Mouse (Mus musculus): ENCODE measurements around the gene Tsks. TPM values are rescaled to one million over a fixed set of nuclear protein-coding genes. Genes with fewer than 3 reads are reported as not detected.

Gene Tsks
- polyA plus RNA-seq, 1 experiment from 2014 or later = 0.23 TPM

GRCm38 (mm10) chr7:44905430-44905829 is 37.6 kb upstream of the Tsks start:
- H3K27ac ChIP-seq (ENCODE audit: low read depth, low read length) = no peak overlapping the region
- no peak overlapping the region for H3K4me3 ChIP-seq (ENCODE audit: low read depth, low read length)
- DNase-seq (ENCODE audit: low spot score) (no peak), ATAC-seq (replicated peaks; ENCODE audit: low FRiP score) (no peak)
- H3K4me2 ChIP-seq (ENCODE audit: low read depth, low read length, severe bottlenecking) = no peak overlapping the region
- H3K9me3 ChIP-seq (ENCODE audit: control insufficient read depth, low read length) = no peaks in the 10 kb centered on the region
- peaks cover 9% of the 10 kb centered on the region for H3K4me1 ChIP-seq (replicated peaks; ENCODE audit: control insufficient read depth, insufficient read depth, low read length)
- H3K27me3 ChIP-seq (ENCODE audit: control insufficient read depth, insufficient read depth, low read length) = no peaks in the 10 kb centered on the region
- H3K36me3 ChIP-seq (ENCODE audit: control insufficient read depth, insufficient read depth, low read length) = peaks cover 4% of the 10 kb centered on the region; the same call in 1 of the 2 replicates
- H3K9ac ChIP-seq (ENCODE audit: low read length) = no peak overlapping the region
- 94% methylated on average over 20 of the region's 20 CpGs for WGBS

- no peaks in the 10 kb centered on the region for H3K27me3 ChIP-seq (ENCODE audit: control insufficient read depth, insufficient read depth, low read length)
- H3K9me3 ChIP-seq (ENCODE audit: control insufficient read depth, low read length) = no peaks in the 10 kb centered on the region
- DNase-seq (ENCODE audit: low spot score) (no peak), ATAC-seq (replicated peaks; ENCODE audit: low FRiP score) (no peak)
- H3K4me3 ChIP-seq (ENCODE audit: low read depth, low read length) = no peak overlapping the region
- no peak overlapping the region for H3K27ac ChIP-seq (ENCODE audit: low read depth, low read length)
- no peak overlapping the region for H3K9ac ChIP-seq (ENCODE audit: low read length)
- 93% methylated on average over 15 of the region's 15 CpGs for WGBS
- H3K4me2 ChIP-seq (ENCODE audit: low read depth, low read length, severe bottlenecking) = no peak overlapping the region
- H3K4me1 ChIP-seq (replicated peaks; ENCODE audit: control insufficient read depth, insufficient read depth, low read length) = no peaks in the 10 kb centered on the region
- peaks cover 4% of the 10 kb centered on the region; the same call in 1 of the 2 replicates for H3K36me3 ChIP-seq (ENCODE audit: control insufficient read depth, insufficient read depth, low read length)
These were observed 34.1 kb upstream of the Tsks start for GRCm38 (mm10) chr7:44908706-44909476.

- no peaks in the 10 kb centered on the region; the same call in 1 of the 2 replicates for H3K36me3 ChIP-seq (ENCODE audit: control insufficient read depth, insufficient read depth, low read length)
These were observed 28.6 kb upstream of the Tsks start for GRCm38 (mm10) chr7:44914396-44914795.

GRCm38 (mm10) chr7:44915314-44915713 is 27.7 kb upstream of the Tsks start:
- no peak overlapping the region for H3K4me3 ChIP-seq (ENCODE audit: low read depth, low read length)
- ATAC-seq (replicated peaks; ENCODE audit: low FRiP score) = no peak
- H3K36me3 ChIP-seq (ENCODE audit: control insufficient read depth, insufficient read depth, low read length) = no peaks in the 10 kb centered on the region; the same call in 1 of the 2 replicates
- WGBS = 94% methylated on average over 9 of the region's 9 CpGs
- no peak overlapping the region for H3K9ac ChIP-seq (ENCODE audit: low read length)
- no peaks in the 10 kb centered on the region for H3K4me1 ChIP-seq (replicated peaks; ENCODE audit: control insufficient read depth, insufficient read depth, low read length)
- DNase-seq (ENCODE audit: low spot score) = no peak
- no peak overlapping the region for H3K4me2 ChIP-seq (ENCODE audit: low read depth, low read length, severe bottlenecking)
- no peak overlapping the region for H3K27ac ChIP-seq (ENCODE audit: low read depth, low read length)
- no peaks in the 10 kb centered on the region for H3K9me3 ChIP-seq (ENCODE audit: control insufficient read depth, low read length)
- no peaks in the 10 kb centered on the region for H3K27me3 ChIP-seq (ENCODE audit: control insufficient read depth, insufficient read depth, low read length)

More at GRCm38 (mm10) chr7:44914396-44914795, 28.6 kb upstream of the Tsks start:
- no peak for DNase-seq (ENCODE audit: low spot score)
- Histone ChIP-seq H3K9ac (ENCODE audit: low read length) (no peak overlapping the region), H3K9me3 (ENCODE audit: control insufficient read depth, low read length) (no peaks in the 10 kb centered on the region), H3K4me2 (ENCODE audit: low read depth, low read length, severe bottlenecking) (no peak overlapping the region), H3K4me1 (replicated peaks; ENCODE audit: control insufficient read depth, insufficient read depth, low read length) (no peaks in the 10 kb centered on the region), H3K27ac (ENCODE audit: low read depth, low read length) (no peak overlapping the region), H3K27me3 (ENCODE audit: control insufficient read depth, insufficient read depth, low read length) (no peaks in the 10 kb centered on the region), H3K4me3 (ENCODE audit: low read depth, low read length) (no peak overlapping the region)
- WGBS = 85% methylated on average over 2 of the region's 2 CpGs
- no peak for ATAC-seq (replicated peaks; ENCODE audit: low FRiP score)

GRCm38 (mm10) chr7:44916191-44916590 is 26.8 kb upstream of the Tsks start:
- WGBS = 92% methylated on average over 6 of the region's 6 CpGs

GRCm38 (mm10) chr7:44916881-44917280 is 26.1 kb upstream of the Tsks start:
- WGBS = 91% methylated on average over 4 of the region's 4 CpGs

More at GRCm38 (mm10) chr7:44916191-44916590, 26.8 kb upstream of the Tsks start:
- Histone ChIP-seq H3K36me3 (ENCODE audit: control insufficient read depth, insufficient read depth, low read length) (no peaks in the 10 kb centered on the region; the same call in 1 of the 2 replicates), H3K9ac (ENCODE audit: low read length) (no peak overlapping the region), H3K27ac (ENCODE audit: low read depth, low read length) (no peak overlapping the region), H3K4me3 (ENCODE audit: low read depth, low read length) (no peak overlapping the region), H3K27me3 (ENCODE audit: control insufficient read depth, insufficient read depth, low read length) (no peaks in the 10 kb centered on the region), H3K4me2 (ENCODE audit: low read depth, low read length, severe bottlenecking) (no peak overlapping the region), H3K9me3 (ENCODE audit: control insufficient read depth, low read length) (no peaks in the 10 kb centered on the region), H3K4me1 (replicated peaks; ENCODE audit: control insufficient read depth, insufficient read depth, low read length) (no peaks in the 10 kb centered on the region)
- ATAC-seq (replicated peaks; ENCODE audit: low FRiP score) (no peak), DNase-seq (ENCODE audit: low spot score) (no peak)

GRCm38 (mm10) chr7:44918219-44918618 is 24.8 kb upstream of the Tsks start:
- Histone ChIP-seq H3K4me1 (replicated peaks; ENCODE audit: control insufficient read depth, insufficient read depth, low read length) (no peaks in the 10 kb centered on the region), H3K9me3 (ENCODE audit: control insufficient read depth, low read length) (no peaks in the 10 kb centered on the region), H3K27ac (ENCODE audit: low read depth, low read length) (no peak overlapping the region), H3K4me3 (ENCODE audit: low read depth, low read length) (no peak overlapping the region), H3K9ac (ENCODE audit: low read length) (no peak overlapping the region), H3K4me2 (ENCODE audit: low read depth, low read length, severe bottlenecking) (no peak overlapping the region), H3K27me3 (ENCODE audit: control insufficient read depth, insufficient read depth, low read length) (no peaks in the 10 kb centered on the region), H3K36me3 (ENCODE audit: control insufficient read depth, insufficient read depth, low read length) (peaks cover 3% of the 10 kb centered on the region; the same call in 1 of the 2 replicates)
- DNase-seq (ENCODE audit: low spot score) (no peak), ATAC-seq (replicated peaks; ENCODE audit: low FRiP score) (no peak)
- WGBS = 85% methylated on average over 3 of the region's 3 CpGs

More at GRCm38 (mm10) chr7:44916881-44917280, 26.1 kb upstream of the Tsks start:
- no peak for ATAC-seq (replicated peaks; ENCODE audit: low FRiP score)
- no peak overlapping the region for H3K9ac ChIP-seq (ENCODE audit: low read length)
- H3K4me1 ChIP-seq (replicated peaks; ENCODE audit: control insufficient read depth, insufficient read depth, low read length) = no peaks in the 10 kb centered on the region
- H3K27me3 ChIP-seq (ENCODE audit: control insufficient read depth, insufficient read depth, low read length) = no peaks in the 10 kb centered on the region
- no peaks in the 10 kb centered on the region for H3K9me3 ChIP-seq (ENCODE audit: control insufficient read depth, low read length)
- no peak overlapping the region for H3K4me2 ChIP-seq (ENCODE audit: low read depth, low read length, severe bottlenecking)
- DNase-seq (ENCODE audit: low spot score) = no peak
- H3K27ac ChIP-seq (ENCODE audit: low read depth, low read length) = no peak overlapping the region
- H3K4me3 ChIP-seq (ENCODE audit: low read depth, low read length) = no peak overlapping the region
- no peaks in the 10 kb centered on the region; the same call in 1 of the 2 replicates for H3K36me3 ChIP-seq (ENCODE audit: control insufficient read depth, insufficient read depth, low read length)

- Histone ChIP-seq H3K4me3 (ENCODE audit: low read depth, low read length) (no peak overlapping the region), H3K4me2 (ENCODE audit: low read depth, low read length, severe bottlenecking) (no peak overlapping the region), H3K9ac (ENCODE audit: low read length) (no peak overlapping the region), H3K9me3 (ENCODE audit: control insufficient read depth, low read length) (no peaks in the 10 kb centered on the region), H3K27me3 (ENCODE audit: control insufficient read depth, insufficient read depth, low read length) (no peaks in the 10 kb centered on the region), H3K27ac (ENCODE audit: low read depth, low read length) (no peak overlapping the region), H3K36me3 (ENCODE audit: control insufficient read depth, insufficient read depth, low read length) (peaks cover 3% of the 10 kb centered on the region; the same call in 1 of the 2 replicates), H3K4me1 (replicated peaks; ENCODE audit: control insufficient read depth, insufficient read depth, low read length) (no peaks in the 10 kb centered on the region)
- WGBS = 89% methylated on average over 5 of the region's 5 CpGs
- ATAC-seq (replicated peaks; ENCODE audit: low FRiP score) (no peak), DNase-seq (ENCODE audit: low spot score) (no peak)
These were observed 23.9 kb upstream of the Tsks start for GRCm38 (mm10) chr7:44919127-44919526.

GRCm38 (mm10) chr7:44922530-44922929 is 20.5 kb upstream of the Tsks start:
- peaks cover 3% of the 10 kb centered on the region; the same call in 1 of the 2 replicates for H3K36me3 ChIP-seq (ENCODE audit: control insufficient read depth, insufficient read depth, low read length)

More at GRCm38 (mm10) chr7:44922530-44922929, 20.5 kb upstream of the Tsks start:
- H3K27ac ChIP-seq (ENCODE audit: low read depth, low read length) = no peak overlapping the region
- H3K4me2 ChIP-seq (ENCODE audit: low read depth, low read length, severe bottlenecking) = no peak overlapping the region
- H3K9me3 ChIP-seq (ENCODE audit: control insufficient read depth, low read length) = no peaks in the 10 kb centered on the region
- H3K4me1 ChIP-seq (replicated peaks; ENCODE audit: control insufficient read depth, insufficient read depth, low read length) = no peaks in the 10 kb centered on the region
- no peaks in the 10 kb centered on the region for H3K27me3 ChIP-seq (ENCODE audit: control insufficient read depth, insufficient read depth, low read length)
- ATAC-seq (replicated peaks; ENCODE audit: low FRiP score) = no peak
- no peak for DNase-seq (ENCODE audit: low spot score)
- no peak overlapping the region for H3K9ac ChIP-seq (ENCODE audit: low read length)
- no peak overlapping the region for H3K4me3 ChIP-seq (ENCODE audit: low read depth, low read length)
